Mouse (Mus musculus) left cerebral cortex, adult 8-10 months (tissue): Measurements from ENCODE around the gene Kifc1. TPM values are rescaled to one million over a fixed set of nuclear protein-coding genes. Genes with fewer than 3 reads are reported as not detected.

ENCODE experiments used
- DNase-seq, 2 experiments: peaks; one replicate each; pipeline ENCODE4 v3.0.0; 2022; ENCODE audit warnings: low spot score in 2 of 2
- total RNA-seq, 4 experiments: library from RNA; stranded (reverse); gene quantifications; 2 replicates each; pipeline ENCODE4 v1.2.4; 2022

The Kifc1 gene
- 1 to 10 TPM; 2.0 to 3.0 (median 2.9) TPM for total RNA-seq

DNA sequence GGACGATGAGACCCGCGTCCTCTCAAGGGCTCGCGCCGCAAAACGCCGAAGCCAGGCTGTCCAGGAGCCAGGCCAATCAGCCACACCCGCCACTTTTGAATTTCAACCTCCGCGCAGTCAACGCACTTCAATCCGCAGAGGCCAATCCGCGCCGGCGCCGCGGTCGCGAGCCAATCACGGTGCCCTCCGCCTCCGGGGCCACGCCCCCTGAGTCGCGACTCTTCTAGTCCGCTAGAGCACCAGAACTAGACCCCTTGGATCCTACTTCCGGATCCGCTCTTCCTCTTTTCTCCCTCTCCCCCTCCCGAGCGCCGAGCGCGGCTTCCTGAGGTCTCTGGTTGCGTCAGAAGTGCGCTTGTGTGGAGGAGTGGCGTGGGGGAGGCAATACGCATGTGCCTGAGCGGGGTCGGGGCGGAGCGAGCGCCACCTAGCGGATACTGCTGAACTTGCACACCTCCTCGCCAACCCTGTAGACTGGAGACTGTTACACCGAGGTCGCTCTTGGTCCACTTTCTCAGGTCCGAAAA is at the start of gene Kifc1:
Gene Kifc1 (minus strand): TSS at position 129 of the 527 bp plus-strand sequence.
- DNase-seq: peak; percentile 98 to 100

GRCm38 (mm10) chr17:33938783-33939182 is 48.3 kb upstream of the Kifc1 start:
- no peak for DNase-seq

- no peak for DNase-seq
Observed at GRCm38 (mm10) chr17:33936993-33937392, 46.5 kb upstream of the Kifc1 start.

DNA sequence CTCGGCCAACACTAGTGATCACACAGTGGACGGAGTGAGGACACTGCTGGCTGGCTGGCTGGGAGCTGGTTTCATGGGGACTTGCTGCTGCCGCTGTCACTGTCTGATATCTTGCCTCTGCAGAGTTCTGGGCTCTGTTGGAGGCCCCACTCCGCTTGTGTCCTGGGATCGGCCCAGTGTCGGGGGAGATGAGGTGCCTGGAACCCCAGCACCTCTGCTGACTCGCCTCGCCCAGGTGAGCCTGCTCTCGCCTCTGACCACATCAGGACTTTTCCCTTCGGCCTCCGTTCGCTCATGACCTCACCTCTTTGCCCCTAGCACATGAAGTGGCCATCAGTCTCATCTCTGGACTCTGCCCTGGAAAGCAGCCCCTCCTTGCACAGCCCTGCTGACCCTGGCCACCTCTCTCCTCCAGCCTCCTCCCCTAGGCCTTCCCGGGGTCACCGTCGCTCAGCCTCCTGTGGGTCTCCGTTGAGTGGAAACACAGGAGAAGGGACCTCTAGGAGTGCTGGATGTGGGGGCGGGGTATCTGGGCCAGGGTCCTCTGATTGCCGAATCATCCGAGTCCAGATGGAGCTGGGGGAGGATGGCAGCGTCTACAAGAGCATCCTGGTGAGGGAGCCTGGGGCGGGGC is 45.1 kb upstream of the Kifc1 start:
- no peak for DNase-seq

GRCm38 (mm10) chr17:33932970-33933369 is 42.5 kb upstream of the Kifc1 start:
- DNase-seq: peak in 1 of 2 experiments; percentile 17

DNA sequence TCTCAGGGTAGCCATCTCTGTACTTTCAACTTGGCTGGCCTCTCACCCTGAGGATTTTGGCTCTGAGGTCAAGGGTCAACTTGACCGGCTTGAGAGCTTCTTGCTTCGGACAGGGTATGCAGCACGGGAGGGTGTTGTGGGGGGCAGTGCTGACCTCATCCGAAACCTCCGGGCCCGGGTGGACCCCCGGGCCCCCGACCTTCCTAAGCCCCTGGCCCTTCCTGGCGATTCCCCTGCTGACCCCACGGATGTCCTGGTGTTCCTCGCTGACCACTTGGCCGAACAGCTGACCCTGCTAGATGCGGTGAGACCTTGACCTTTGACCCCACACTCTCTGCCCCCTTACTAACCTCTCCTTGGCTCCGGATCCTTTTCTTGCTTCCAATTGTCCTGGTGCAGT is 42.0 kb upstream of the Kifc1 start:
- DNase-seq: no peak

- peak in 1 of 2 experiments; percentile 22 for DNase-seq
Observed at GRCm38 (mm10) chr17:33931947-33932346, 41.5 kb upstream of the Kifc1 start.

DNA sequence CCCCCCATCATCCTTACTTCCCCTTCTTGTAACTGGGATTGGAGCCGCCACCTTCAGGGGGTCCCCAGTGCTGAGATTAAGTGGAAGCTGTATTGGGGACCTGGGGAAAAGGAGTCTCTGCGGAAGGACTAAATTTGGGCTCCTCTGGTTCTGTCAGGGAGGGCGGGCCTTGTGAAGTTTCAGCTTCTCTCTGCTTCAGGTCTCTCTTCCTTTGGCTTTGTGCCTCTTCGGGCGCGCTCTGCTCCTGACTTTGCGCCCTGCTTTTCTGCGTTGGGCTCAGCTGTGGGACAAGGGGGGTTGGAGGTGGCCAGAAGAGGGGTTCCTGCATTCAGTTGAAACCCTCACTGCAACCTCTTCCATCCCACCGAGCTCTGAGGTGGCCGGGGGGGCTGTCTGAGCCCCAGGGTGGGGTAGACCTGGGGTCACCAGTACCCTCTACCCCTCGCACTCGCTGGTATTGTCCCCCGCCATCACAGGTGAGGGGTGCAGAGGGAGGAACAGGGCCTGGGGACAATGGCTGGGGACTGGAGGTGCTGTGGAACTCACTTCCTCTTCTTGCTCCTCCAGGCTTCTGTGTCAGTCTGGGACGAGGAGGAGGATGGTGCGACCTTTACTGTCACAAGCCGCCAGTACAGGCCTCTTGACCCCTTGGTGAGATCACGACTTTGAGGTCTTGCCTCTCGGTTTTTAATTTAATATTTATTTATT is 40.9 kb upstream of the Kifc1 start:
- peak in 1 of 2 experiments; percentile 22 for DNase-seq

DNA sequence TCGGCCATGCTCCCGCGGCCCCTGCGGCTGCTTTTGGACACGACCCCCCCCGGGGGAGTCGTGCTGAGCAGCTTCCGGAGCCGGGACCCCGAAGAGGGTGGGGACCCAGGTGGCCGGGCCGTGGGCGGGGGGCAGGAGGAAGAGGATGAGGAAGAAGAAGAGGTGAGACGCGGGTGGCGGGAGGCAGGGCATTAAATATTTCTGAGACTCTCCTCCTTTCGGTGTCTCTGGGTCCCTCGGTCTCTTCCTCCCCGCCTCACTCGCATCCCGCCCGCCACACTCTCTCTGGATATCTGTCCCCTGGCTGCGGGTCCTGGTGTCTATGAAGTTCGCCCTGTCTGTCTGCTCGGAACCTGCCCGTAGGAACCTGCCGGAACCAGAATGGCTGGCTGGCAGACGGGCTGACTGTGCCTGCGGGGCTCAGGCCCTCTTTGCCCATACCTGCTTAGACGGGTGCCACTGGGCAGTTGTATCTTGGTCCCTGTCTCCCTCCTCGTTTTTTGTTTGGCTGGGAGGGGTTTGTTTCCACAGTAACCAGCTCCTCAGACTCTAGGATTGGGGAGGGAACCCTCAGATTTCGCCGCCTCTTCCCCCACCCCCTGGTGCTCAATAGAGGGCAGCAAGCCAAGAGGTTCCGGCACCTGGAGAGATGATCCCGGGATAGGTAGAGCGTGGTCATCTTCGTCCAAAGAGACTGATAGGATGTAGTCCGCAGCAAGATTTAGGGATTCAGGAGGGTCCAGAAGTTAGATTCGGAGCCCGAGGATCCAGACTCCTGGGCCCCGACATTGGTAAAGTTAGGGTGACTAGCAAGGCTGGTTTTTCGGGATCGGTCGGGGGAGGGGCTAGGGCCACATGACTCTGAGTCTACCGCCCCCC is 40.1 kb upstream of the Kifc1 start:
- DNase-seq: peak in 1 of 2 experiments; percentile 68

- peak; percentile 87 to 89 for DNase-seq
Observed at GRCm38 (mm10) chr17:33929371-33930279, 39.2 kb upstream of the Kifc1 start, which contains the start of gene Rgl2. TSS of gene Rgl2 (plus strand) at chr17:33929543.

DNA sequence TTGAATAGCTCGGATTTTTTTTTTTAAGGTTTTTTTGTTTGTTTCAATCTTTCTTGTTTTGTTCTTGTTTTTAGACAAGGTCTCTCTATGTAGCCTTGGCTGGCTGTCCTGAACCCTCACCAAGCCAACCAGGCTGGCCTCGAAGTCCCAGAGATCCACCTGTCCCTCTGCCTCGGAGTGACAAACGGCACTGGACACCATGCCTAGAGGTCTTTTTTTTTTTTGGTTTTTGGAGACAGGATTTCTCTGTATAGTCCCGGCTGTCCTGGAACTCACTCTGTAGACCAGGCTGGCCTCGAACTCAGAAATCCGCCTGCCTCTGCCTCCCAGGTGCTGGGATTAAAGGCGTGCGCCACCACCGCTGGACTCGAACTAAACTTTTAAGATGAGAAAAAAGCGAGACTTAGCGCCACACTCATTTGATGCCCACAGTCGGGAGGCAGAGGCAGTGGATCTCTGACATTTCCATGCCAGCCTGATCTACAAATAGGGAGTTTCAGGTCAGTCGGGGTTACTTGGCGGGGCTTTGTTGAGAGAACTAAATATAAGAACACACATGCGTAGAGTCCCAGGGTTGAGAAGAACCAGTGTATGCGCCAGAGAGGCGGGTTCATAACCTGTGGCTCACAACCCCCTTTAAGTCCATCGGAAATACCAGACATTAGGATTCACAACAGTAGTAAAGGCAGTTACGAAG is 37.9 kb upstream of the Kifc1 start:
- no peak for DNase-seq

- no peak for DNase-seq
Observed at GRCm38 (mm10) chr17:33926207-33926932, 35.9 kb upstream of the Kifc1 start.

DNA sequence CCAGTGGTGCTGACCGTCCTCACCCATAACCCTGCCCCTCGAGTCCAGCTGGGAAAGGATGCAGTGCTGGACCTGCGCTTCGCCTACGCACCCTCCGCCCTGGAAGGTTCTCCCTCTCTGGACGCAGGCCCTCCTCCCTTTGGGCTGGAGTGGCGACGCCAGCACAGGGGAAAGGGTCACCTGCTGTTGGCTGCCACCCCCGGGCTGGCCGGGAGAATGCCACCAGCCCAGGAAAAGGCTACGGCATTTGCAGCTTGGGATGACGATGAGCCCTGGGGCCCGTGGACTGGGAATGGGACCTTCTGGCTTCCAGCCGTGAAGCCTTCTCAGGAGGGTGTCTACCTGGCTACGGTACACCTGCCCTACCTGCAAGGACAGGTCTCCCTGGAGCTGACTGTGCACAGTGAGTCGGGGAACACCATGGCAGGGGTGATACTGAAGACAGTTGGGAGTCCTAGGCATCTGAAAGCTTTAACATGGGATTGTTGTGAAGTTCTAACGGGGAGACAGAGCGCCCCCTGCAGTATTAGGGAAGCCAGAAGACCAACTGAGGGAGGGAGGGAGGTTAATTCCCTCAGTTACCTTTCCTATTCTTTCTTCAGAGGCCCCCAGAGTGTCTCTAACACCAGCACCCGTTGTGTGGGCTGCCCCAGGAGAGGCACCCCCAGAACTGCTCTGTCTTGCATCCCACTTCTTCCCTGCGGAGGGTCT is 35.1 kb upstream of the Kifc1 start:
- DNase-seq: no peak

GRCm38 (mm10) chr17:33924577-33925283 is 34.3 kb upstream of the Kifc1 start:
- DNase-seq: no peak

DNA sequence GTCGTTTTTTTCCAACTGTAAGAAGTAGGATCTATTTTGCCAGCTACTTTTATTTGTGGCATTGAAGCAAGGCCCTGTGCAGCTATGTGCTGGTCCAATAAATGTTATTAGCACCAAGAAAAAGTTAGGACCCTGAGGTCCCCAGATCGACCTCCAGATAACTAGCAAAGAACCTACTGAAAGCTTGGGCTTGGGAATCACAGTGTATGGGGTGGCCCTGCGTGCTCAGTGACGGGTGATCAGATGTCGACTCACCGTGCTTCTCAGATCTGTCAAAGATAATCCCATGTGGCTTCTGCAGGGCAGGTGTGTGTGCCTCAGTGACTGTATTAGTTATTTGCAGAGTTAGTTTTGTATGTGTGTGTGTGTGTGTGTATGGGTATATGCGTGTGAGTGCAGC is 30.9 kb upstream of the Kifc1 start:
- peak in 1 of 2 experiments; percentile 8 for DNase-seq

DNA sequence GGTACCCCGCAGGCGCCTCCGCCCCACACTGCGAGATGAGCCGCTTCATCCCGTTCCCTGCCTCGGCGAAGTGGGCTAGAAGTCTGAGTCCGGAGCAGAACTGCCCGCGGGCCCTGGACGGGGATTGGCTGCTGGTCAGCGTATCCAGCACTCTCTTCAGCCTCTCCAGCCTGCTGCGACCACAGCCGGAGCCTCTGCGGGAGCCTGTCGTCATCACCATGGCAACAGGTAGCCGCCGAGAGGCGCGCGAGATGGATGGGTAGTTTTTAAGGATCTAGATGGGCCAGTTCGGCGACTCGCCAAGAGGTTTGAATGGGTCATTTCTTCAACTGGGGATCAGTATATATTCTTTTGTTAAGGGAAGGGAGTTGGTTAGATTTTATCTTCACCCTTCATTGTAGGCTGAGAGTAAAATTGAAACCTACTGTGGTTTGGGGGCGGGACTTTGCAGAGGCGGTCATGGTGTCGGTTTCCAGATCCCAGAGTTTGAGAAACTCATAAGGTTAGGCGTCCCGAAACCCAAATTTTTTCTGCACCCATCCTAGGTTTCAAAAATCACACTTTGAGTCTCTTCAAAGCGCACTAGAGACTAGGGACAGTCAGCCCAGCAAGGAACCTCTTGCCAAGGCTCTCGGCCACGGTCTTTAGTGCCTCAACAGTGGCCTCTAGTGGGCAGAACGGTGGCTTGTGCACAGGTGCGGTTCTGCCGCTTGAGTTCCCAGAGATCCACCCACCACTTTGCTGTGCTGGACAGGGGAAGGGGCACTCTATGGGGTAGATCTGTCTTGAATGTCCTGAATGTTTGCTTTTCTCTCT is 30.0 kb upstream of the Kifc1 start:
- DNase-seq: peak; percentile 67 to 72
